Mouse (Mus musculus) G1E (cell line): Measurements from ENCODE around the gene Plac8. TPM values are rescaled to one million over a fixed set of nuclear protein-coding genes. Genes with fewer than 3 reads are reported as not detected.
A peak's percentile ranks its signal among the peaks of the same experiment; 100 is the strongest.

ENCODE experiments used
- ATAC-seq: 2 replicates; pipeline ENCODE4 v1.8.0; 2016; ENCODE audit warnings: mild to moderate bottlenecking; ENCODE audit not compliant: insufficient number of reproducible peaks, poor library complexity, low FRiP score, severe bottlenecking; ENCODE audit errors: extremely low read depth
- DNase-seq: peaks from one replicate; pipeline ENCODE4 v3.0.0; 2012; ENCODE audit warnings: low spot score
- H3K27me3 ChIP-seq: 2 replicates; pipeline ENCODE4 v1.6.1; 2012; ENCODE audit warnings: mild to moderate bottlenecking, low read length, inconsistent platforms; ENCODE audit not compliant: insufficient read depth
- H3K36me3 ChIP-seq: replicated peaks from 2 replicates; pipeline ENCODE3; 2012; ENCODE audit warnings: mild to moderate bottlenecking, inconsistent platforms
- H3K4me1 ChIP-seq: 2 replicates; pipeline ENCODE4 v1.6.1; 2012; ENCODE audit warnings: low read depth, low read length, inconsistent platforms, mixed read lengths; ENCODE audit not compliant: insufficient read depth
- H3K4me3 ChIP-seq: 2 replicates; pipeline ENCODE4 v1.5.1; 2012; ENCODE audit warnings: low read depth, mild to moderate bottlenecking, inconsistent platforms, low read length, moderate library complexity, mixed read lengths
- H3K9me3 ChIP-seq: replicated peaks from 2 replicates; pipeline ENCODE4 v1.6.1; 2012; ENCODE audit warnings: inconsistent platforms
- CTCF ChIP-seq: IDR thresholded peaks from 2 replicates; pipeline ENCODE4 v1.5.1; 2012; ENCODE audit warnings: low read depth, low read length, inconsistent platforms, mixed read lengths
- GATA1 ChIP-seq: IDR thresholded peaks from 2 replicates; pipeline ENCODE4 v1.6.1; 2012; ENCODE audit warnings: borderline replicate concordance, low read length, inconsistent platforms, mixed read lengths
- GATA2 ChIP-seq: IDR thresholded peaks from 2 replicates; pipeline ENCODE4 v1.6.1; 2012; ENCODE audit warnings: low read depth, low read length, inconsistent platforms, borderline replicate concordance
- POLR2AphosphoS5 ChIP-seq: IDR thresholded peaks from 2 replicates; pipeline ENCODE4 v1.6.1; 2012; ENCODE audit warnings: low read depth, low read length, inconsistent platforms; ENCODE audit not compliant: insufficient replicate concordance
- TAL1 ChIP-seq: conservative IDR thresholded peaks from 2 replicates; pipeline ENCODE4 v1.6.1; 2012; ENCODE audit warnings: low read depth, low read length, inconsistent platforms, mixed read lengths
- polyA plus RNA-seq: library from polyadenylated mRNA; stranded (reverse); fragments of >175 nt; gene quantifications from 2 replicates; pipeline ENCODE4 v1.2.3, GENCODE M21; 2012
- total RNA-seq, 2 experiments: library from RNA; stranded (forward) in 1 of 2; stranded (reverse) in 1 of 2; fragments of 200-1000 nt in 1 of 2; fragments of >200 nt in 1 of 2; fragmentation: Nextera tagmentation in 1 of 2; gene quantifications; 2 replicates each; pipeline ENCODE4 v1.2.3; 2014 to 2017

The Plac8 gene
- total and polyA plus RNA-seq, 3 experiments, result 0.36 to 8.9 (median 5.9) TPM

GRCm38 (mm10) chr5:100550151-100550550 lies 21.9 kb downstream of the Plac8 start:
- H3K27me3 ChIP-seq, result peaks cover 8% of the 10 kb centered on the region; the same call in 1 of the 2 replicates
- H3K9me3 ChIP-seq, result no peaks in the 10 kb centered on the region
- peaks cover 10% of the 10 kb centered on the region for H3K4me1 ChIP-seq
- H3K4me3 ChIP-seq, result no peak overlapping the region
- no peak for ATAC-seq
- DNase-seq, result no peak
- TF ChIP-seq TAL1, result no peak
- TF ChIP-seq GATA2, result no peak
- TF ChIP-seq GATA1, result no peak
- no peak for TF ChIP-seq CTCF
- TF ChIP-seq POLR2AphosphoS5, result no peak
- H3K36me3 ChIP-seq, result peaks cover 43% of the 10 kb centered on the region

- Histone ChIP-seq H3K4me1 (peaks cover 10% of the 10 kb centered on the region), H3K4me3 (no peak overlapping the region), H3K36me3 (peaks cover 51% of the 10 kb centered on the region), H3K27me3 (peaks cover 8% of the 10 kb centered on the region; the same call in 1 of the 2 replicates), H3K9me3 (no peaks in the 10 kb centered on the region)
- TF ChIP-seq GATA1 (no peak), TAL1 (no peak), CTCF (no peak), GATA2 (no peak), POLR2AphosphoS5 (no peak)
- DNase-seq (no peak), ATAC-seq (no peak)
Measured at GRCm38 (mm10) chr5:100549311-100549710, 22.7 kb downstream of the Plac8 start.

GRCm38 (mm10) chr5:100548236-100548635 lies 23.8 kb downstream of the Plac8 start:
- Histone ChIP-seq H3K4me3 (no peak overlapping the region), H3K36me3 (peaks cover 62% of the 10 kb centered on the region), H3K4me1 (peaks cover 7% of the 10 kb centered on the region), H3K9me3 (no peaks in the 10 kb centered on the region), H3K27me3 (peaks cover 2% of the 10 kb centered on the region; the same call in 1 of the 2 replicates)
- ATAC-seq, result no peak
- no peak for DNase-seq
- TF ChIP-seq CTCF (no peak), POLR2AphosphoS5 (no peak), TAL1 (no peak), GATA2 (no peak), GATA1 (no peak)

- no peak overlapping the region for H3K4me3 ChIP-seq
- peaks cover 3% of the 10 kb centered on the region; the same call in 1 of the 2 replicates for H3K4me1 ChIP-seq
- no peak for DNase-seq
- H3K36me3 ChIP-seq, result peaks cover 78% of the 10 kb centered on the region
- no peaks in the 10 kb centered on the region for H3K27me3 ChIP-seq
- H3K9me3 ChIP-seq, result no peaks in the 10 kb centered on the region
- no peak for ATAC-seq
- no peak for TF ChIP-seq GATA2
- no peak for TF ChIP-seq TAL1
- no peak for TF ChIP-seq POLR2AphosphoS5
- no peak for TF ChIP-seq GATA1
- no peak for TF ChIP-seq CTCF
Measured at GRCm38 (mm10) chr5:100546294-100547080, 25.6 kb downstream of the Plac8 start.

GRCm38 (mm10) chr5:100536638-100537037 lies 35.4 kb downstream of the Plac8 start:
- TF ChIP-seq CTCF, result 0 out of 2 replicates have a peak, but pooled peaks have one; percentile 31
- no peak for TF ChIP-seq GATA1
- DNase-seq, result no peak
- Histone ChIP-seq H3K9me3 (no peaks in the 10 kb centered on the region), H3K4me1 (no peaks in the 10 kb centered on the region), H3K36me3 (peaks cover 79% of the 10 kb centered on the region), H3K27me3 (no peaks in the 10 kb centered on the region), H3K4me3 (no peak overlapping the region)
- ATAC-seq, result peak; percentile 57; the same call in 1 of the 2 replicates

- TF ChIP-seq GATA2 (no peak), CTCF (no peak), GATA1 (no peak), POLR2AphosphoS5 (no peak), TAL1 (no peak)
- DNase-seq (no peak), ATAC-seq (no peak)
- Histone ChIP-seq H3K27me3 (no peaks in the 10 kb centered on the region), H3K36me3 (peaks cover 84% of the 10 kb centered on the region), H3K4me1 (no peaks in the 10 kb centered on the region), H3K4me3 (no peak overlapping the region), H3K9me3 (no peaks in the 10 kb centered on the region)
Measured at GRCm38 (mm10) chr5:100535826-100536225, 36.2 kb downstream of the Plac8 start.
